Mouse (Mus musculus) C2C12 (cell line): ENCODE results near the gene Sfta2.

Source experiments
- CEBPB ChIP-seq: IDR thresholded peaks from one replicate; pipeline ENCODE4 v1.6.1; 2011; ENCODE audit warnings: low read depth, mild to moderate bottlenecking, control low read depth, moderate library complexity
- CTCF ChIP-seq: IDR thresholded peaks from one replicate; pipeline ENCODE4 v1.5.1; 2011; ENCODE audit not compliant: control insufficient read depth, insufficient read depth, insufficient read length
- FOSL1 ChIP-seq: IDR thresholded peaks from one replicate; pipeline ENCODE4 v1.8.0; 2011; ENCODE audit warnings: mild to moderate bottlenecking, low read length; ENCODE audit not compliant: poor library complexity, insufficient read depth, severe bottlenecking
- MAX ChIP-seq: IDR thresholded peaks from one replicate; pipeline ENCODE4 v1.6.1; 2011; ENCODE audit warnings: mild to moderate bottlenecking, control low read depth
- MYOD1 ChIP-seq: IDR thresholded peaks from one replicate; pipeline ENCODE4 v1.6.1; 2011; ENCODE audit warnings: low read depth; ENCODE audit not compliant: control insufficient read depth, insufficient read length
- MYOG ChIP-seq: IDR thresholded peaks from one replicate; pipeline ENCODE4 v1.6.1; 2011; ENCODE audit not compliant: control insufficient read depth, insufficient read length; ENCODE audit errors: extremely low read depth
- USF1 ChIP-seq: IDR thresholded peaks from one replicate; pipeline ENCODE4 v1.6.1; 2011; ENCODE audit warnings: low read depth, mild to moderate bottlenecking, control low read depth, moderate library complexity

DNA sequence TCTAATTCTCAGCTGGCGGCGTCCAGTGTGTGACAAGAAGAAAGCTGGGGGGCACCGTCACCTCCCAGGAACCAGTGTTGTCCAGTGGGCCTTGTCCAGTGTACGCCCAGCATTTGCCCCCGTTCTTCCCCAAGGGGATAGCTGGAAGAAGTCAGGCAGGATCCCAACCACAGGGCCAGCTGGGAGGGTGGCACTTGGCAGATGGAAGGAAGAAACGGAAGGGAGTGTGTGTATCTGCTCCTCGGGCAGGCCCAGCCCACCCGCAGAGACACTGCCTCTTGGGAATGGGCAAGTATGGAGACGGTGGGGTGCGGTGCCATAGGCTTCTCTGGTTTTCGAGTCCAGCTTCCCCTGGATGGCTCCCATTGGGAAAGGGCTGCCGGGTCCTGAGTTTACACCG is 80.6 kb downstream of the Sfta2 start:
- no peak for TF ChIP-seq CTCF
- no peak for TF ChIP-seq MYOG
- TF ChIP-seq MAX: no peak
- no peak for TF ChIP-seq MYOD1
- TF ChIP-seq USF1: no peak
- TF ChIP-seq FOSL1: no peak
- no peak for TF ChIP-seq CEBPB
